Comparison of ENCODE assay signal across 9 mouse cellular contexts in genomic region chr14:39317424-39318110, GRCm38 (mm10).
A peak's percentile ranks its signal among the peaks of the same experiment; 100 is the strongest.
DNase-seq lines count a peak whose midpoint lies in the region; ATAC-seq lines count a peak whose summit lies in the region.
"Had no signal": no experiment of that assay in that cellular context is flagged by ENCODE, and none has a peak within 500 bp of the region (broad histone marks: within the 10 kb centered on the region; RNA-seq: fewer than 3 reads in every experiment).

No protein-coding gene starts in this region.

- no peak for ATAC-seq in inflammation-experienced regulatory T-cells, adult 6 months

- DNase-seq in adrenal gland, adult (ENCODE audit: inconsistent age in 2 of 2, low spot score in 1 of 2), result peak; percentile 32 to 48
- no peak for DNase-seq in adrenal gland, postnatal 4 days (ENCODE audit: low spot score in 2 of 2)
- DNase-seq in cerebellum, adult 9-10 months, result peak; percentile 75
- DNase-seq in layer of hippocampus, adult 9-10 months (ENCODE audit: low spot score), result peak; percentile 53
- DNase-seq in retina, postnatal 7 days (ENCODE audit: low read depth, low spot score), result peak; percentile 9
- no peak for DNase-seq in spleen, postnatal 4 days (ENCODE audit: low spot score in 2 of 2)
- no peak for DNase-seq in spleen, postnatal 36 days (ENCODE audit: low spot score in 2 of 2)
- DNase-seq: gastrocnemius, postnatal 14 days had no signal

Comparison
In these comparisons a context has a peak if more than half of its experiments do, and no peak if none do; other contexts are left out.
1. DNase-seq: peak in adrenal gland, adult (2 of 2), cerebellum, adult 9-10 months (single experiment), layer of hippocampus, adult 9-10 months (single experiment) and retina, postnatal 7 days (single experiment); none in adrenal gland, postnatal 4 days (0 of 2), spleen, postnatal 4 days (0 of 2) and spleen, postnatal 36 days (0 of 2).